Mouse (Mus musculus) CD4-positive helper T cell, adult 2 months (primary cell): ENCODE data around the gene Cpd.
A peak's percentile ranks its signal among the peaks of the same experiment; 100 is the strongest.

Experiments used
- DNase-seq: peaks from one replicate; pipeline ENCODE4 v3.0.0-alpha.2; 2012; ENCODE audit warnings: low read depth, missing footprints, low spot score

Gene Cpd

GRCm38 (mm10) chr11:76846878-76847222, at the start of gene Cpd:
Gene Cpd (minus strand): TSS chr11:76847018.
- DNase-seq: peak; percentile 84

GRCm38 (mm10) chr11:76896360-76896759, 49.5 kb upstream of the Cpd start:
- no peak for DNase-seq

GRCm38 (mm10) chr11:76894240-76894639, 47.4 kb upstream of the Cpd start:
- peak; percentile 60 for DNase-seq

GRCm38 (mm10) chr11:76893570-76893969, 46.8 kb upstream of the Cpd start:
- no peak for DNase-seq

DNA sequence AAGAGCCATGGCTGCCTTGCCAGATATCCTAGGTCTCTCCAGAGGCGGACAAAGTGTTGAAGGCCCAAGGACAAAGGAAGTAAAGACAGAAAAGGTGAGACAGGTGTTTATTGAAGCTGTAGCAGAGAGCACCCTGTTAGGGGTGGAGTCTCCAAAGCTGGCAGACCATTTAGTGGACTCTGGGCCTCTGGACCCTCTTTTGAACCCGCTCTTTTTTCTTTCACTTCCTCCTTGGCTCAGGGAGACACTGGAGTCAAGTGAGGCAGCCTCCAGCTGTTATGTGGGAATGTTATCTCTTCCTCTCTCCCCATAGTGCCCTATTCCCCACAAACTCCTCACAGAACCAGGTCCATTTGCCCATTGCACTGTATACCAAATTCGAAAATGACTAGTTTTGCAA, 46.2 kb upstream of the Cpd start:
- no peak for DNase-seq

DNA sequence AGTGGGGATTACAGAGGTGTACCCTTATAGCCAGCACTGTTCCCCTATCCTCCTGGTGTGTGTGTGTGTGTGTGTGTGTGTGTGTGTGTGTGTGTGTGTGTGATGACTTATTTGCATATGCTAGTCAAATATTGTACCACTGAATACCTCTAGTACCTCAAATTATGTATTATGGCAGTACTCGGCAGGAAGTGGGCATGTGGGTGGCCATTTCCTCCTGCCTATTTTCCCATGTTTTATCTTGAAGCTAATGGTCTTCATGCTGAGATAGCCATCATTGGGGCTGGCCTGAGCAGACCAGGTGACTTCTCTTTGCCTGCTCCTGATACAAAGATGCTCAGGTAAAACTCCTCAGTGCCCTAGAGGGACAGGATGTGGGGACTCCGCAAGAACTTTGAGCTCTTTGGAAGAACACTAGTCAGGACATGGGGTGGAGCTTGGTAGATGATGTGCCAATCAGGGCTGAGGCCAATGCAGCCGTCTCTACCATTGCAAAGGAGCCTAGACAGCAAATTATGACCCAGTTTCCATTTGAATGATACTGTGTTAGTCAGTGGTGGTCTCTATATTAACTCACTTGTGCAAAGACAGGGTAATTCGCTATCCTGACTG, 45.0 kb upstream of the Cpd start:
- peak; percentile 46 for DNase-seq

- peak; percentile 49 for DNase-seq
Measured at GRCm38 (mm10) chr11:76891171-76891570, 44.4 kb upstream of the Cpd start.

- peak; percentile 46 for DNase-seq
Measured at GRCm38 (mm10) chr11:76889339-76890164, 42.7 kb upstream of the Cpd start.

GRCm38 (mm10) chr11:76884451-76884850, 37.6 kb upstream of the Cpd start:
- DNase-seq: no peak

- DNase-seq: peak; percentile 52
Measured at GRCm38 (mm10) chr11:76879816-76880215, 33.0 kb upstream of the Cpd start.

DNA sequence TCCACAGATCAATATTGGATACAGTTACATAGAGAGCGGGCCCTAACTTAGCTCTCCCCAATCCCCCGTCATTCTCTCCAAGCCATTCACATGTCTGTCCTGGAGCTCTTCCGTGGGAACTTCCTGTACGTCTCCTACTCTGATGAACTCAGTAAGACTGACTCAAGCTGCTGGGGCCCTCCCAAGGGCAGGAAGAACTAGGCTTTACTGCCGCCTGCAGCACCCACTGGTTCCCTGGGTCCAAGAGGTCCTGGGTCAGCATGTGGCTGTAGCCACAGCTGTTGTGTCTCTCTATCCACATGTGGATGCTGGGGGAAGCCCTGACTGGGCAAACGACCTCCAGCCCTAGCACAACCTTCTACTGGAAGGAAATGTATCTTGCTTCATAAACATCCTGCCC, 27.9 kb upstream of the Cpd start:
- no peak for DNase-seq

- no peak for DNase-seq
Measured at GRCm38 (mm10) chr11:76873865-76874264, 27.0 kb upstream of the Cpd start.

GRCm38 (mm10) chr11:76872556-76873234, 25.9 kb upstream of the Cpd start:
- DNase-seq: no peak

DNA sequence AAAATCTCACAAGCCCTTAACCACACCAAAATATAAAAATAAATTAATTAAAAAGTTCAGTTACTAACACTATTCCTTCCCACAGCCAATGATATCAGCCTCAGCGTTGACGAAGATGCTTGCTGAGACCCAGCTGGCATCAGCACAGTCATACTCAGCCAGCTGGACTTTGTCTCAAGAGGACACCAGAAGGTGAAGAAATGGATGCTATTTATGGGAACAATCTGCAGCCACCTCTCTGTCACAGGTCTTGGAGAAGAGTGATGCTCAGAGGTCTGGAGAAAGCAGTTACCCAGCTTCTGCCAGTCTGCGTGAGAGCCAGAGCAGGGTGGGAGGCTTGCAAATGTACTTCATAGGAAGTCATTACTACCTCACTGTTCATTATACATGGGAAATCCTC, 14.4 kb upstream of the Cpd start:
- no peak for DNase-seq

DNA sequence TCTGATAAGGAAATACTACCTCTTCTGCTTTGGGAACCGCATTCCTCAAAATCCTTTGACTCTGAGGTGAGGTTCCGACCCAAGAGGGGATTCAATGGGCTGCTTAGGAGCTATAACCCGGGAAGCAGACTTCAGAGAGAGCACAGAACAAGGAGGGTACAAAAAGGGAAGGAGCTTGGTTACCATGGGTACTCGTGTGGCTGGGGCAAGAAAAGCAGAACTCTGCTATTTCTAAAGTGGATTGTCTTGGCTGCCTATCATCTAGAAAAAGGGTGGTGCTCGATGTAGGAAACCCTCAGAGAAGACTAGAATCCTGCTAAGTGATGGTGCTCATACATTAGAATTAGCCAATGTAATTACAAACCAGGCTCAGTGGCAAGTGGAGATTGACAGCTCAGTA, 12.4 kb upstream of the Cpd start:
- no peak for DNase-seq

GRCm38 (mm10) chr11:76858781-76859180, 12.0 kb upstream of the Cpd start:
- no peak for DNase-seq

- no peak for DNase-seq
Measured at GRCm38 (mm10) chr11:76857111-76857510, 10.3 kb upstream of the Cpd start.

- no peak for DNase-seq
Measured at GRCm38 (mm10) chr11:76856601-76857000, 9.8 kb upstream of the Cpd start.

GRCm38 (mm10) chr11:76854475-76855341, 7.9 kb upstream of the Cpd start:
- DNase-seq: no peak

DNA sequence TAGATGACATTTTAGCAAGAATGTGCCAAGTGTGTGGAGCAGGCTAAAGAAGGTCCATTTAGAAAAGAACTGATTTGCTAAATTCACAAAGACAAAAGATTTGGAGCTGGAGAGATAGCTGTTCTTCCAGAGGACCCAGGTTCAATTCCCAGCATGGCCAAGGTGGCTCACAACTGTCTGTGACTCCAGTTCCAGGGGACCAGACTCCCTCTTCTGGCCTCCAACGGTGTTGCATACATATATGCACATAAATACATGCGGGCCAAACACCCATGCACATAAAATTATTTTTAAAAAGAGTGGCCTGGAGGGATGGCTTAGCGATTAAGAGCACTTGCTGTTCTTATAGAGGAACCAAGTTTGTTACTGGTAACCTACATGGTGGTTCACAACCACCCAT, 4.7 kb upstream of the Cpd start:
- no peak for DNase-seq

DNA sequence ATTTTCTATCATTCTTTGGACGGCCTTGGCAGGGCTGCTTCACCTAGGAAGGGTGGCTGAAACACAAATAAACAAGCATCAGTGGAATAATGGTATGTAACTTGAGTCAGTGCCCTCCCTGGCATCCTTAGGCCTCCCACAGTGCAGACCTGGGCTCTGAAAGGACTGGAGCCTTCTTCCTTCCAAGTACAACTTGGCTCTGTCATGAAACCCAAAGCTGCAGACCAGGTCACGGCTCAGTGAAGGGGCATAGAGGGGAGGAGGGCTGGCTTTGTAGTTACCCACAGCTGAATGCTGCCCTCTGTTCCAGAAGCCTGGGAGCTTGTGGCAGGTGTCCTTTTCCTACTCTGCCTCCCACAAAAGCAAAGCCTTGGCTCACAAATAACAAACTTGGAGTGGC, 2.8 kb upstream of the Cpd start:
- DNase-seq: no peak

DNA sequence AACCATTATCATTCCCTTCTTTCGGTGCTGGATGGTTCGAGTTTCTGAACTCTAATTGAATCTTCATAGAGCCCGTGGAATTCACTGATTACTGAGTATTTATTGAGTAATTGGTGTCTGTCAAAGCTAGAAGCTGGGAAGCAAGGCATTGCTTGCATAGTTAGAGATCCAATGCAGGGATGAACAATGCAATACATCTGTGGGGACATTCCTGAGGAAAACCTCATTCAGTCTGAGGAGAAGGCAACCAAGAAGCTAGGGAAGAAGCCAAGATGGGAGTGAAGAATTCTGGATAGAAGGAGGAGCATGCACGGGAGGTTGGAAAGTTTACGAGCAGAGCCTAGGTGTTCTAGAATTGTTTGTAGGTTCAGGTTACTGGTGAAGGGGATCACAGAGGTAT, 1.3 kb upstream of the Cpd start:
- DNase-seq: no peak
